Mouse (Mus musculus): ENCODE data around the gene Ifitm1. TPM values are rescaled to one million over a fixed set of nuclear protein-coding genes. Genes with fewer than 3 reads are reported as not detected.
"Not testable (repeated sequence)": the region's sequence is repeated elsewhere in the genome, so short reads cannot be mapped to it uniquely, and the experiment has no call there.

Ifitm1 gene
- polyA plus RNA-seq, 1 experiment from 2014 or later: 24.0 TPM

GRCm38 (mm10) chr7:140960026-140960425 lies 7.0 kb upstream of the Ifitm1 start:
- no peak for ATAC-seq (ENCODE audit: low read depth)
- WGBS (ENCODE audit: insufficient replicate concordance): 43% methylated on average over 5 of the region's 5 CpGs

GRCm38 (mm10) chr7:140961416-140961815 lies 5.6 kb upstream of the Ifitm1 start:
- no peaks in the 10 kb centered on the region for H3K9me3 ChIP-seq (replicated peaks)
- DNase-seq: no peak
- no peak overlapping the region for H3K4me2 ChIP-seq
- 62% methylated on average over 2 of the region's 2 CpGs for WGBS (ENCODE audit: insufficient replicate concordance)
- no peaks in the 10 kb centered on the region for H3K36me3 ChIP-seq
- H3K27me3 ChIP-seq: no peaks in the 10 kb centered on the region
- ATAC-seq (ENCODE audit: low read depth): no peak
- no peak overlapping the region for H3K27ac ChIP-seq
- no peak overlapping the region for H3K9ac ChIP-seq
- H3K4me3 ChIP-seq (replicated peaks): no peak overlapping the region
- H3K4me1 ChIP-seq (replicated peaks): peaks cover 10% of the 10 kb centered on the region

More at GRCm38 (mm10) chr7:140960026-140960425, 7.0 kb upstream of the Ifitm1 start:
- Histone ChIP-seq H3K9ac (no peak overlapping the region), H3K9me3 (replicated peaks) (no peaks in the 10 kb centered on the region), H3K4me3 (replicated peaks) (no peak overlapping the region), H3K4me2 (no peak overlapping the region), H3K36me3 (no peaks in the 10 kb centered on the region), H3K27me3 (no peaks in the 10 kb centered on the region), H3K4me1 (replicated peaks) (peaks cover 21% of the 10 kb centered on the region), H3K27ac (no peak overlapping the region)
- DNase-seq: no peak

GRCm38 (mm10) chr7:140962733-140963132 lies 4.3 kb upstream of the Ifitm1 start:
- H3K27me3 ChIP-seq: no peaks in the 10 kb centered on the region
- H3K4me2 ChIP-seq: no peak overlapping the region
- H3K9ac ChIP-seq: no peak overlapping the region
- no peaks in the 10 kb centered on the region for H3K9me3 ChIP-seq (replicated peaks)
- H3K4me1 ChIP-seq (replicated peaks): 0 out of 2 replicates have a peak, but pooled peaks cover 8% of the 10 kb centered on the region
- no peaks in the 10 kb centered on the region for H3K36me3 ChIP-seq
- 64% methylated on average over 2 of the region's 2 CpGs for WGBS (ENCODE audit: insufficient replicate concordance)
- no peak overlapping the region for H3K27ac ChIP-seq
- H3K4me3 ChIP-seq (replicated peaks): no peak overlapping the region
- no peak for ATAC-seq (ENCODE audit: low read depth)
- DNase-seq: no peak

GRCm38 (mm10) chr7:140967862-140968591 lies 1.0 kb downstream of the Ifitm1 start:
- H3K36me3 ChIP-seq: no peaks in the 10 kb centered on the region
- no peaks in the 10 kb centered on the region for H3K27me3 ChIP-seq
- no peak overlapping the region for H3K4me2 ChIP-seq
- peaks cover 34% of the 10 kb centered on the region for H3K4me1 ChIP-seq (replicated peaks)
- ATAC-seq (ENCODE audit: low read depth) (no peak; the same call in 1 of the 2 replicates), DNase-seq (no peak)
- H3K9me3 ChIP-seq (replicated peaks): no peaks in the 10 kb centered on the region
- no peak overlapping the region for H3K27ac ChIP-seq
- no peak overlapping the region for H3K9ac ChIP-seq
- 14% methylated on average over 14 of the region's 14 CpGs for WGBS (ENCODE audit: insufficient replicate concordance)
- H3K4me3 ChIP-seq (replicated peaks): no peak overlapping the region

GRCm38 (mm10) chr7:140968710-140969109 lies 1.7 kb downstream of the Ifitm1 start:
- not testable (repeated sequence) for H3K27ac ChIP-seq; H3K4me2 ChIP-seq; H3K36me3 ChIP-seq; H3K4me3 ChIP-seq (replicated peaks); H3K9me3 ChIP-seq (replicated peaks); DNase-seq; ATAC-seq (ENCODE audit: low read depth); H3K9ac ChIP-seq; H3K27me3 ChIP-seq
- 26% methylated on average over 3 of the region's 3 CpGs for WGBS (ENCODE audit: insufficient replicate concordance)
- peaks cover 34% of the 10 kb centered on the region for H3K4me1 ChIP-seq (replicated peaks)

- Histone ChIP-seq H3K27me3 (no peaks in the 10 kb centered on the region), H3K9me3 (replicated peaks) (no peaks in the 10 kb centered on the region), H3K9ac (no peak overlapping the region), H3K4me1 (replicated peaks) (peaks cover 38% of the 10 kb centered on the region), H3K27ac (no peak overlapping the region), H3K4me2 (no peak overlapping the region), H3K4me3 (replicated peaks) (no peak overlapping the region), H3K36me3 (no peaks in the 10 kb centered on the region)
- 31% methylated on average over 7 of the region's 7 CpGs for WGBS (ENCODE audit: insufficient replicate concordance)
- DNase-seq: no peak
- ATAC-seq (ENCODE audit: low read depth): no peak
Observed at GRCm38 (mm10) chr7:140970931-140971330, 3.9 kb downstream of the Ifitm1 start.

GRCm38 (mm10) chr7:140971479-140972171 lies 4.6 kb downstream of the Ifitm1 start:
- peaks cover 38% of the 10 kb centered on the region for H3K4me1 ChIP-seq (replicated peaks)
- no peaks in the 10 kb centered on the region for H3K9me3 ChIP-seq (replicated peaks)
- H3K36me3 ChIP-seq: no peaks in the 10 kb centered on the region
- no peak overlapping the region for H3K4me2 ChIP-seq
- DNase-seq (no peak), ATAC-seq (ENCODE audit: low read depth) (no peak)
- 76% methylated on average over 8 of the region's 8 CpGs for WGBS (ENCODE audit: insufficient replicate concordance)
- H3K27ac ChIP-seq: no peak overlapping the region
- H3K27me3 ChIP-seq: no peaks in the 10 kb centered on the region
- H3K9ac ChIP-seq: no peak overlapping the region
- no peak overlapping the region for H3K4me3 ChIP-seq (replicated peaks)

GRCm38 (mm10) chr7:140973396-140974165 lies 6.6 kb downstream of the Ifitm1 start:
- Histone ChIP-seq H3K4me1 (replicated peaks) (peaks cover 33% of the 10 kb centered on the region), H3K4me3 (replicated peaks) (no peak overlapping the region), H3K27me3 (no peaks in the 10 kb centered on the region), H3K9ac (no peak overlapping the region), H3K4me2 (no peak overlapping the region), H3K9me3 (replicated peaks) (no peaks in the 10 kb centered on the region), H3K36me3 (no peaks in the 10 kb centered on the region), H3K27ac (no peak overlapping the region)
- DNase-seq (no peak), ATAC-seq (ENCODE audit: low read depth) (no peak)
- 55% methylated on average over 14 of the region's 14 CpGs for WGBS (ENCODE audit: insufficient replicate concordance)

- Histone ChIP-seq H3K27me3 (no peaks in the 10 kb centered on the region), H3K9ac (no peak overlapping the region), H3K9me3 (replicated peaks) (no peaks in the 10 kb centered on the region), H3K4me2 (no peak overlapping the region), H3K36me3 (no peaks in the 10 kb centered on the region), H3K4me3 (replicated peaks) (no peak overlapping the region), H3K27ac (no peak overlapping the region), H3K4me1 (replicated peaks) (peaks cover 24% of the 10 kb centered on the region)
- ATAC-seq (ENCODE audit: low read depth): no peak
- no peak for DNase-seq
- 27% methylated on average over 9 of the region's 9 CpGs for WGBS (ENCODE audit: insufficient replicate concordance)
Observed at GRCm38 (mm10) chr7:140974940-140975339, 7.9 kb downstream of the Ifitm1 start.

- DNase-seq (no peak), ATAC-seq (ENCODE audit: low read depth) (no peak)
- no peaks in the 10 kb centered on the region for H3K36me3 ChIP-seq
- H3K9me3 ChIP-seq (replicated peaks): no peaks in the 10 kb centered on the region
- H3K27me3 ChIP-seq: no peaks in the 10 kb centered on the region
- H3K4me2 ChIP-seq: no peak overlapping the region
- H3K9ac ChIP-seq: no peak overlapping the region
- WGBS (ENCODE audit: insufficient replicate concordance): 57% methylated on average over 3 of the region's 3 CpGs
- H3K4me3 ChIP-seq (replicated peaks): no peak overlapping the region
- no peak overlapping the region for H3K27ac ChIP-seq
- H3K4me1 ChIP-seq (replicated peaks): peaks cover 18% of the 10 kb centered on the region
Observed at GRCm38 (mm10) chr7:140975465-140975864, 8.4 kb downstream of the Ifitm1 start.

- H3K9ac ChIP-seq; H3K4me1 ChIP-seq (replicated peaks); H3K36me3 ChIP-seq; H3K27ac ChIP-seq; H3K4me2 ChIP-seq; H3K27me3 ChIP-seq; ATAC-seq (ENCODE audit: low read depth); H3K9me3 ChIP-seq (replicated peaks); DNase-seq; H3K4me3 ChIP-seq (replicated peaks): not testable (repeated sequence)
- WGBS (ENCODE audit: insufficient replicate concordance): 54% methylated on average over 9 of the region's 9 CpGs
Observed at GRCm38 (mm10) chr7:140976720-140977119, 9.7 kb downstream of the Ifitm1 start.

Measured in liver, embryonic 13.5 days (tissue).